Mouse (Mus musculus) olfactory bulb, adult 2 months (tissue): ENCODE measurements around the gene Myh10.

Experiments
- CTCF ChIP-seq: fragments of 200-500 bp; IDR thresholded peaks from 2 replicates; pipeline ENCODE4 v1.5.1; 2012; ENCODE audit warnings: low read depth, mild to moderate bottlenecking, low read length, moderate library complexity; ENCODE audit not compliant: insufficient read depth
- POLR2A ChIP-seq: fragments of 200-500 bp; IDR thresholded peaks from 2 replicates; pipeline ENCODE4 v1.6.1; 2012; ENCODE audit warnings: mild to moderate bottlenecking, low read depth, low read length, moderate library complexity; ENCODE audit not compliant: insufficient read depth

- TF ChIP-seq CTCF (no peak), POLR2A (no peak)
These were observed 88.5 kb downstream of the Myh10 start for GRCm38 (mm10) chr11:68779735-68780465.
